In the genomic region with DNA sequence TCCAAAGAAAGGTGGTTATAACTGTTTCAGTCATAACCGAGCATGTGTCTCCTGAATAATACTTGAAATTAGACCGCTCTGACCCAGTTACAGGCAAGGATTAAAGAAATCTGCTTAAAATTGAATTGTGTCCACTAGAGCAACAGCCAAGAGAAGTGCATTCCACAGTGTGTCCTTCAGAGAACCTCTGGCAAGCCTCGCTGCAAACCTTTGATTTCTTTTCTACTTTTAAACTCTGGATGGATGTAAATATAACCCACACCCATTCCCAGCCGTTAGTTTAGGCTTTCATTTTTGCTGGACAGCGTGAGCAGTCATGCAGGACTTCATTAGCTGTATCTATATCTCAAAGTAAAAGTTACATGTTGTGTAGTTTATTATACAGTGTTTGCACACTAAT, we compare ENCODE assay signal across 15 mouse cellular contexts. TPM values are rescaled to one million over a fixed set of nuclear protein-coding genes. Genes with fewer than 3 reads are reported as not detected.
DNase-seq lines count a peak whose midpoint lies in the region; ATAC-seq lines count a peak whose summit lies in the region.
"Had no signal": no experiment of that assay in that cellular context is flagged by ENCODE, and none has a peak within 500 bp of the region (broad histone marks: within the 10 kb centered on the region; RNA-seq: fewer than 3 reads in every experiment).

No protein-coding gene starts in this region.

- no peaks in the 10 kb centered on the region for H3K36me3 ChIP-seq in limb, embryonic 12.5 days
- no peaks in the 10 kb centered on the region for H3K36me3 ChIP-seq in limb, embryonic 10.5 days
- no peaks in the 10 kb centered on the region for H3K36me3 ChIP-seq in stomach, embryonic 15.5 days
- H3K36me3 ChIP-seq in hindbrain, embryonic 16.5 days (ENCODE audit: control insufficient read depth, insufficient read depth, low read length) = no peaks in the 10 kb centered on the region
- H3K36me3 ChIP-seq: embryonic facial prominence, embryonic 13.5 days had no signal

- H3K27me3 ChIP-seq in limb, embryonic 12.5 days = no peaks in the 10 kb centered on the region
- no peaks in the 10 kb centered on the region for H3K27me3 ChIP-seq in limb, embryonic 10.5 days (ENCODE audit: low read depth, poor library complexity, severe bottlenecking)
- H3K27me3 ChIP-seq in stomach, embryonic 15.5 days (replicated peaks) = no peaks in the 10 kb centered on the region
- H3K27me3 ChIP-seq in hindbrain, embryonic 16.5 days (replicated peaks; ENCODE audit: control insufficient read depth, insufficient read depth, low read length) = no peaks in the 10 kb centered on the region
- H3K27me3 ChIP-seq: embryonic facial prominence, embryonic 13.5 days had no signal

- DNase-seq in adrenal gland, postnatal 14 days = peak; percentile 42
- DNase-seq in adrenal gland, postnatal 25 days = no peak
- DNase-seq in limb, embryonic 10.5 days (ENCODE audit: low spot score) = no peak
- peak; percentile 67 for DNase-seq in heart, postnatal 10 days
- no peak for DNase-seq in left cerebral cortex, postnatal 25 days (ENCODE audit: low spot score in 2 of 2)
- DNase-seq: cerebellum, postnatal 10 days; forebrain, postnatal 0 days; liver; right cerebral cortex, postnatal 4 days had no signal

- WGBS in limb, embryonic 12.5 days = 70% methylated on average over 5 of the region's 5 CpGs
- WGBS in limb, embryonic 10.5 days = 88% methylated on average over 5 of the region's 5 CpGs
- WGBS in stomach, embryonic 15.5 days = 44% methylated on average over 5 of the region's 5 CpGs
- 77% methylated on average over 5 of the region's 5 CpGs for WGBS in hindbrain, embryonic 16.5 days

- intact Hi-C loops in heart, postnatal 10 days (cut with DNase I) = no loop called here
- intact Hi-C loops in left cerebral cortex, postnatal 25 days (cut with DNase I) = no loop called here

- H3K4me3 ChIP-seq in limb, embryonic 12.5 days (replicated peaks) = no peak overlapping the region
- no peak overlapping the region for H3K4me3 ChIP-seq in limb, embryonic 10.5 days
- no peak overlapping the region for H3K4me3 ChIP-seq in stomach, embryonic 15.5 days (replicated peaks)
- H3K4me3 ChIP-seq in hindbrain, embryonic 16.5 days (ENCODE audit: low read length) = no peak overlapping the region
- H3K4me3 ChIP-seq: embryonic facial prominence, embryonic 13.5 days had no signal

- no peak overlapping the region for H3K9ac ChIP-seq in limb, embryonic 12.5 days (replicated peaks)
- H3K9ac ChIP-seq in stomach, embryonic 15.5 days = no peak overlapping the region
- no peak overlapping the region for H3K9ac ChIP-seq in hindbrain, embryonic 16.5 days (ENCODE audit: low read depth, low read length)
- H3K9ac ChIP-seq: embryonic facial prominence, embryonic 13.5 days; forebrain, postnatal 0 days had no signal

- no peak overlapping the region for H3K4me2 ChIP-seq in limb, embryonic 12.5 days
- no peak overlapping the region for H3K4me2 ChIP-seq in stomach, embryonic 15.5 days
- no peak overlapping the region for H3K4me2 ChIP-seq in hindbrain, embryonic 16.5 days (ENCODE audit: low read length)
- H3K4me2 ChIP-seq: embryonic facial prominence, embryonic 13.5 days had no signal

- H3K9me3 ChIP-seq in limb, embryonic 12.5 days = no peaks in the 10 kb centered on the region
- H3K9me3 ChIP-seq in limb, embryonic 10.5 days (replicated peaks) = no peaks in the 10 kb centered on the region
- no peaks in the 10 kb centered on the region for H3K9me3 ChIP-seq in stomach, embryonic 15.5 days
- H3K9me3 ChIP-seq in hindbrain, embryonic 16.5 days (ENCODE audit: control insufficient read depth, low read length) = no peaks in the 10 kb centered on the region
- H3K9me3 ChIP-seq: embryonic facial prominence, embryonic 13.5 days had no signal

- ATAC-seq in limb, embryonic 12.5 days (ENCODE audit: insufficient number of reproducible peaks, insufficient read depth, low FRiP score, low TSS enrichment, low read depth) = no peak
- ATAC-seq in stomach, embryonic 15.5 days (ENCODE audit: insufficient read depth, low FRiP score, low read depth) = 0 out of 2 replicates have a peak, but pooled peaks have one; percentile 43
- ATAC-seq in hindbrain, embryonic 16.5 days = no peak
- ATAC-seq: forebrain, postnatal 0 days; inflammation-experienced regulatory T-cells, adult 6 months had no signal

- no peaks in the 10 kb centered on the region for H3K4me1 ChIP-seq in limb, embryonic 12.5 days (replicated peaks)
- H3K4me1 ChIP-seq in limb, embryonic 10.5 days = peaks cover 5% of the 10 kb centered on the region; the same call in 1 of the 2 replicates
- no peaks in the 10 kb centered on the region for H3K4me1 ChIP-seq in stomach, embryonic 15.5 days
- H3K4me1 ChIP-seq in hindbrain, embryonic 16.5 days (ENCODE audit: control insufficient read depth, insufficient read depth, low read depth, low read length) = no peaks in the 10 kb centered on the region
- H3K4me1 ChIP-seq: embryonic facial prominence, embryonic 13.5 days had no signal

- H3K27ac ChIP-seq in limb, embryonic 12.5 days = peak overlapping the region; percentile 50; the same call in 1 of the 2 replicates
- H3K27ac ChIP-seq in limb, embryonic 10.5 days = no peak overlapping the region
- H3K27ac ChIP-seq in stomach, embryonic 15.5 days = peak overlapping the region; percentile 24; the same call in 1 of the 2 replicates
- H3K27ac ChIP-seq in hindbrain, embryonic 16.5 days (ENCODE audit: low read depth, low read length) = no peak overlapping the region
- H3K27ac ChIP-seq: embryonic facial prominence, embryonic 13.5 days; macrophage had no signal

RNA-seq across cellular contexts. Expression of gene Abca4, which starts 17.6 kb away (rescaled TPM):
- total RNA-seq in adrenal gland, postnatal 14 days (2021) = 2.3 and 3.5 TPM in 2 replicates
- 2.1 and 5.1 TPM in 2 replicates for total RNA-seq in adrenal gland, postnatal 25 days (2021)
- polyA plus RNA-seq in limb, embryonic 12.5 days (2016; fragmentation: Nextera tagmentation; extraction: Ambion mirVana) = 1.8 and 2.2 TPM in 2 replicates
- polyA plus RNA-seq in limb, embryonic 10.5 days (2016; fragmentation: Nextera tagmentation; extraction: Ambion mirVana) = 1.7 and 2.3 TPM in 2 replicates
- 1 to 10 TPM; 4.5 to 5.3 TPM for total RNA-seq in heart, postnatal 10 days (2021)
- polyA plus RNA-seq in stomach, embryonic 15.5 days (2015; fragmentation: Nextera tagmentation; extraction: Ambion mirVana) = 0.43 and 0.80 TPM in 2 replicates
- polyA plus RNA-seq in hindbrain, embryonic 16.5 days (2015; fragmentation: Nextera tagmentation; extraction: Ambion mirVana) = 3.7 and 4.1 TPM in 2 replicates
- 1 to 10 TPM; 2.8 to 3.4 TPM for total RNA-seq in left cerebral cortex, postnatal 25 days (2021)
- polyA plus RNA-seq: inflammation-experienced regulatory T-cells, adult 6 months; macrophage had no signal

Comparison
In these comparisons a context has a peak if more than half of its experiments do, and no peak if none do; other contexts are left out.
1. DNase-seq: peak in adrenal gland, postnatal 14 days (single experiment) and heart, postnatal 10 days (2 of 2); none in adrenal gland, postnatal 25 days (single experiment), limb, embryonic 10.5 days (single experiment) and left cerebral cortex, postnatal 25 days (0 of 2).
2. H3K27ac ChIP-seq: peak in limb, embryonic 12.5 days (single experiment) and stomach, embryonic 15.5 days (single experiment); none in limb, embryonic 10.5 days (single experiment) and hindbrain, embryonic 16.5 days (single experiment).